Mouse (Mus musculus) liver, embryonic 12.5 days (tissue): ENCODE data around the gene Fdx1. TPM values are rescaled to one million over a fixed set of nuclear protein-coding genes. Genes with fewer than 3 reads are reported as not detected.

Source experiments
- ATAC-seq: fragments of 200-750 bp; cut with Nextera tagmentation; 2 replicates; pipeline ENCODE4 v1.8.0; 2017; ENCODE audit warnings: moderate number of reproducible peaks, mild to moderate bottlenecking, moderate library complexity
- H3K27ac ChIP-seq: fragments of 300-500 bp; sonication (generic); 2 replicates; pipeline ENCODE4 v1.5.1; 2016; ENCODE audit warnings: mild to moderate bottlenecking
- H3K27me3 ChIP-seq: fragments of 300-500 bp; sonication (generic); replicated peaks from 2 replicates; pipeline ENCODE4 v1.6.1; 2016; ENCODE audit warnings: mild to moderate bottlenecking, moderate library complexity
- H3K36me3 ChIP-seq: fragments of 300-500 bp; sonication (generic); 2 replicates; pipeline ENCODE4 v1.6.1; 2016; ENCODE audit warnings: mild to moderate bottlenecking, moderate library complexity
- H3K4me1 ChIP-seq: fragments of 300-500 bp; sonication (generic); 2 replicates; pipeline ENCODE4 v1.6.1; 2016
- H3K4me2 ChIP-seq: fragments of 300-500 bp; sonication (generic); 2 replicates; pipeline ENCODE4 v1.6.1; 2016; ENCODE audit warnings: mild to moderate bottlenecking, moderate library complexity
- H3K4me3 ChIP-seq: fragments of 300-500 bp; sonication (generic); 2 replicates; pipeline ENCODE4 v1.5.1; 2016; ENCODE audit warnings: mild to moderate bottlenecking, moderate library complexity
- H3K9ac ChIP-seq: fragments of 300-500 bp; sonication (generic); 2 replicates; pipeline ENCODE4 v1.6.1; 2016; ENCODE audit warnings: mild to moderate bottlenecking, moderate library complexity
- H3K9me3 ChIP-seq: fragments of 300-500 bp; sonication (generic); replicated peaks from 2 replicates; pipeline ENCODE4 v1.6.1; 2016; ENCODE audit warnings: mild to moderate bottlenecking, moderate library complexity
- WGBS: fragments of 180-500 bp; shearing (Covaris S2); methylation state at CpG from one replicate; pipeline ENCODE4 v1.1.7; 2016; ENCODE audit not compliant: insufficient replicate concordance; 5-methylcytosine and 5-hydroxymethylcytosine counted together
- polyA plus RNA-seq: library from polyadenylated mRNA; unstranded; fragments of >200 nt; fragmentation: Nextera tagmentation; extraction: Ambion mirVana; gene quantifications from 2 replicates; pipeline ENCODE4 v1.2.1, GENCODE M21; 2016

Fdx1 gene
- polyA plus RNA-seq, 1 experiment from 2014 or later: 34.4 TPM

GRCm38 (mm10) chr9:51990828-51991227 is 27.5 kb upstream of the Fdx1 start:
- 20% methylated on average over 2 of the region's 2 CpGs for WGBS
- ATAC-seq: peak; percentile 35; the same call in 1 of the 2 replicates

GRCm38 (mm10) chr9:51985493-51986099 is 22.2 kb upstream of the Fdx1 start:
- 67% methylated on average over 11 of the region's 11 CpGs for WGBS
- no peak for ATAC-seq
- H3K4me1 ChIP-seq: no peaks in the 10 kb centered on the region
- no peaks in the 10 kb centered on the region for H3K9me3 ChIP-seq
- H3K9ac ChIP-seq: no peak overlapping the region
- no peak overlapping the region for H3K4me3 ChIP-seq
- H3K27me3 ChIP-seq: peaks cover 5% of the 10 kb centered on the region; the same call in 1 of the 2 replicates
- H3K27ac ChIP-seq: no peak overlapping the region
- no peak overlapping the region for H3K4me2 ChIP-seq
- no peaks in the 10 kb centered on the region for H3K36me3 ChIP-seq

More at GRCm38 (mm10) chr9:51990828-51991227, 27.5 kb upstream of the Fdx1 start:
- Histone ChIP-seq H3K4me1 (no peaks in the 10 kb centered on the region; the same call in 1 of the 2 replicates), H3K9me3 (no peaks in the 10 kb centered on the region), H3K4me3 (no peak overlapping the region), H3K27me3 (peaks cover under 1% of the 10 kb centered on the region; the same call in 1 of the 2 replicates), H3K4me2 (no peak overlapping the region), H3K27ac (no peak overlapping the region), H3K9ac (no peak overlapping the region), H3K36me3 (no peaks in the 10 kb centered on the region)

GRCm38 (mm10) chr9:51981131-51981530 is 17.8 kb upstream of the Fdx1 start:
- Histone ChIP-seq H3K27me3 (peaks cover 5% of the 10 kb centered on the region; the same call in 1 of the 2 replicates), H3K27ac (no peak overlapping the region), H3K4me3 (no peak overlapping the region), H3K36me3 (no peaks in the 10 kb centered on the region), H3K4me2 (no peak overlapping the region), H3K9me3 (no peaks in the 10 kb centered on the region), H3K9ac (no peak overlapping the region), H3K4me1 (no peaks in the 10 kb centered on the region)
- WGBS: 62% methylated on average over 1 of the region's 1 CpGs
- no peak for ATAC-seq

GRCm38 (mm10) chr9:51979301-51979700 is 15.9 kb upstream of the Fdx1 start:
- Histone ChIP-seq H3K4me3 (no peak overlapping the region), H3K27me3 (no peaks in the 10 kb centered on the region), H3K9me3 (no peaks in the 10 kb centered on the region), H3K4me2 (no peak overlapping the region), H3K36me3 (no peaks in the 10 kb centered on the region), H3K27ac (no peak overlapping the region), H3K9ac (no peak overlapping the region), H3K4me1 (no peaks in the 10 kb centered on the region)
- ATAC-seq: no peak
- WGBS: 88% methylated on average over 6 of the region's 6 CpGs

GRCm38 (mm10) chr9:51978545-51979259 is 15.3 kb upstream of the Fdx1 start:
- H3K4me1 ChIP-seq: no peaks in the 10 kb centered on the region
- H3K27me3 ChIP-seq: no peaks in the 10 kb centered on the region
- ATAC-seq: no peak
- no peak overlapping the region for H3K9ac ChIP-seq
- WGBS: 72% methylated on average over 6 of the region's 6 CpGs
- no peak overlapping the region for H3K4me2 ChIP-seq
- H3K4me3 ChIP-seq: no peak overlapping the region
- no peak overlapping the region for H3K27ac ChIP-seq
- H3K9me3 ChIP-seq: no peaks in the 10 kb centered on the region
- H3K36me3 ChIP-seq: no peaks in the 10 kb centered on the region

GRCm38 (mm10) chr9:51977439-51978000 is 14.2 kb upstream of the Fdx1 start:
- Histone ChIP-seq H3K9ac (no peak overlapping the region), H3K4me2 (no peak overlapping the region), H3K4me3 (no peak overlapping the region), H3K27me3 (no peaks in the 10 kb centered on the region), H3K36me3 (no peaks in the 10 kb centered on the region), H3K27ac (no peak overlapping the region), H3K4me1 (no peaks in the 10 kb centered on the region), H3K9me3 (no peaks in the 10 kb centered on the region)
- ATAC-seq: peak; percentile 59; the same call in 1 of the 2 replicates
- 34% methylated on average over 5 of the region's 5 CpGs for WGBS

- no peak overlapping the region for H3K27ac ChIP-seq
- no peak overlapping the region for H3K4me2 ChIP-seq
- no peak overlapping the region for H3K9ac ChIP-seq
- WGBS: 51% methylated on average over 4 of the region's 4 CpGs
- ATAC-seq: no peak
- no peaks in the 10 kb centered on the region for H3K9me3 ChIP-seq
- H3K27me3 ChIP-seq: no peaks in the 10 kb centered on the region
- H3K36me3 ChIP-seq: no peaks in the 10 kb centered on the region
- no peak overlapping the region for H3K4me3 ChIP-seq
- no peaks in the 10 kb centered on the region for H3K4me1 ChIP-seq
Measured at GRCm38 (mm10) chr9:51974871-51975270, 11.5 kb upstream of the Fdx1 start.

GRCm38 (mm10) chr9:51973846-51974245 is 10.5 kb upstream of the Fdx1 start:
- Histone ChIP-seq H3K4me1 (no peaks in the 10 kb centered on the region), H3K9me3 (no peaks in the 10 kb centered on the region), H3K4me3 (no peak overlapping the region), H3K4me2 (no peak overlapping the region), H3K27me3 (no peaks in the 10 kb centered on the region), H3K36me3 (no peaks in the 10 kb centered on the region), H3K9ac (no peak overlapping the region), H3K27ac (no peak overlapping the region)
- 37% methylated on average over 3 of the region's 3 CpGs for WGBS
- no peak for ATAC-seq

- Histone ChIP-seq H3K27me3 (no peaks in the 10 kb centered on the region; the same call in 1 of the 2 replicates), H3K9ac (no peak overlapping the region), H3K36me3 (no peaks in the 10 kb centered on the region), H3K9me3 (no peaks in the 10 kb centered on the region), H3K4me1 (peaks cover 15% of the 10 kb centered on the region), H3K4me3 (no peak overlapping the region), H3K4me2 (no peak overlapping the region), H3K27ac (no peak overlapping the region)
- no peak for ATAC-seq
Measured at GRCm38 (mm10) chr9:51966373-51966772, 3.0 kb upstream of the Fdx1 start.

GRCm38 (mm10) chr9:51964110-51964509 is 754 bp upstream of the Fdx1 start:
- no peak for ATAC-seq
- H3K9ac ChIP-seq: no peak overlapping the region
- no peak overlapping the region for H3K27ac ChIP-seq
- no peaks in the 10 kb centered on the region for H3K36me3 ChIP-seq
- 62% methylated on average over 6 of the region's 6 CpGs for WGBS
- no peaks in the 10 kb centered on the region for H3K9me3 ChIP-seq
- peak overlapping the region; percentile 94; the same call in 1 of the 2 replicates for H3K4me2 ChIP-seq
- peaks cover 15% of the 10 kb centered on the region for H3K4me1 ChIP-seq
- no peaks in the 10 kb centered on the region; the same call in 1 of the 2 replicates for H3K27me3 ChIP-seq
- H3K4me3 ChIP-seq: no peak overlapping the region

- no peak for ATAC-seq
- H3K27ac ChIP-seq: no peak overlapping the region
- H3K36me3 ChIP-seq: no peaks in the 10 kb centered on the region
- H3K4me3 ChIP-seq: no peak overlapping the region
- 67% methylated on average over 6 of the region's 6 CpGs for WGBS
- H3K9ac ChIP-seq: no peak overlapping the region
- H3K4me1 ChIP-seq: peaks cover 15% of the 10 kb centered on the region
- no peaks in the 10 kb centered on the region for H3K9me3 ChIP-seq
- H3K27me3 ChIP-seq: no peaks in the 10 kb centered on the region; the same call in 1 of the 2 replicates
- H3K4me2 ChIP-seq: no peak overlapping the region
Measured at GRCm38 (mm10) chr9:51961190-51961909, 2.0 kb downstream of the Fdx1 start.

- H3K9me3 ChIP-seq: no peaks in the 10 kb centered on the region
- H3K27me3 ChIP-seq: no peaks in the 10 kb centered on the region; the same call in 1 of the 2 replicates
- H3K4me2 ChIP-seq: no peak overlapping the region
- H3K9ac ChIP-seq: no peak overlapping the region
- WGBS: 72% methylated on average over 2 of the region's 2 CpGs
- ATAC-seq: no peak
- H3K4me3 ChIP-seq: no peak overlapping the region
- no peaks in the 10 kb centered on the region for H3K36me3 ChIP-seq
- H3K4me1 ChIP-seq: peaks cover 15% of the 10 kb centered on the region
- no peak overlapping the region for H3K27ac ChIP-seq
Measured at GRCm38 (mm10) chr9:51960331-51960730, 3.0 kb downstream of the Fdx1 start.
